Mouse (Mus musculus) C2C12 (cell line): ENCODE data around the gene Cptp. TPM values are rescaled to one million over a fixed set of nuclear protein-coding genes. Genes with fewer than 3 reads are reported as not detected.
A peak's percentile ranks its signal among the peaks of the same experiment; 100 is the strongest.

Experiments
- H3K27me3 ChIP-seq: one replicate; pipeline ENCODE4 v1.6.1; 2011; ENCODE audit not compliant: control insufficient read depth, insufficient read depth, insufficient read length
- H3K36me3 ChIP-seq: one replicate; pipeline ENCODE4 v1.6.1; 2011; ENCODE audit not compliant: control insufficient read depth, insufficient read depth
- H3K4me3 ChIP-seq: one replicate; pipeline ENCODE4 v1.5.1; 2011; ENCODE audit warnings: mild to moderate bottlenecking, control low read depth; ENCODE audit not compliant: poor library complexity, insufficient read depth, severe bottlenecking
- H3K79me2 ChIP-seq: one replicate; pipeline ENCODE4 v1.6.1; 2011; ENCODE audit not compliant: control insufficient read depth, insufficient read depth
- H3K79me3 ChIP-seq: one replicate; pipeline ENCODE4 v1.6.1; 2011; ENCODE audit warnings: low read depth, control low read depth
- H3ac ChIP-seq: one replicate; pipeline ENCODE3; 2011; ENCODE audit warnings: low read depth; ENCODE audit not compliant: control insufficient read depth, insufficient read length
- CEBPB ChIP-seq: IDR thresholded peaks from one replicate; pipeline ENCODE4 v1.6.1; 2011; ENCODE audit warnings: low read depth, mild to moderate bottlenecking, control low read depth, moderate library complexity
- CTCF ChIP-seq: IDR thresholded peaks from one replicate; pipeline ENCODE4 v1.5.1; 2011; ENCODE audit not compliant: control insufficient read depth, insufficient read depth, insufficient read length
- FOSL1 ChIP-seq: IDR thresholded peaks from one replicate; pipeline ENCODE4 v1.8.0; 2011; ENCODE audit warnings: mild to moderate bottlenecking, low read length; ENCODE audit not compliant: poor library complexity, insufficient read depth, severe bottlenecking
- MAX ChIP-seq: IDR thresholded peaks from one replicate; pipeline ENCODE4 v1.6.1; 2011; ENCODE audit warnings: mild to moderate bottlenecking, control low read depth
- MYOD1 ChIP-seq: IDR thresholded peaks from one replicate; pipeline ENCODE4 v1.6.1; 2011; ENCODE audit warnings: low read depth; ENCODE audit not compliant: control insufficient read depth, insufficient read length
- MYOG ChIP-seq: IDR thresholded peaks from one replicate; pipeline ENCODE4 v1.6.1; 2011; ENCODE audit not compliant: control insufficient read depth, insufficient read length; ENCODE audit errors: extremely low read depth
- USF1 ChIP-seq: IDR thresholded peaks from one replicate; pipeline ENCODE4 v1.6.1; 2011; ENCODE audit warnings: low read depth, mild to moderate bottlenecking, control low read depth, moderate library complexity
- polyA plus RNA-seq: library from polyadenylated mRNA; unstranded; fragments of >200 nt; fragmentation: generic; extraction: Trizol; gene quantifications from one replicate; pipeline ENCODE4 v1.2.1, GENCODE M21; 2012; ENCODE audit warnings: missing spikeins

Cptp gene
- polyA plus RNA-seq, 1 experiment = 11.8 TPM

- H3K4me3 ChIP-seq = no peak overlapping the region
- TF ChIP-seq MAX (no peak), USF1 (no peak), MYOG (no peak), CEBPB (no peak)
Measured at GRCm38 (mm10) chr4:155833234-155833633, 36.0 kb downstream of the Cptp start.

DNA sequence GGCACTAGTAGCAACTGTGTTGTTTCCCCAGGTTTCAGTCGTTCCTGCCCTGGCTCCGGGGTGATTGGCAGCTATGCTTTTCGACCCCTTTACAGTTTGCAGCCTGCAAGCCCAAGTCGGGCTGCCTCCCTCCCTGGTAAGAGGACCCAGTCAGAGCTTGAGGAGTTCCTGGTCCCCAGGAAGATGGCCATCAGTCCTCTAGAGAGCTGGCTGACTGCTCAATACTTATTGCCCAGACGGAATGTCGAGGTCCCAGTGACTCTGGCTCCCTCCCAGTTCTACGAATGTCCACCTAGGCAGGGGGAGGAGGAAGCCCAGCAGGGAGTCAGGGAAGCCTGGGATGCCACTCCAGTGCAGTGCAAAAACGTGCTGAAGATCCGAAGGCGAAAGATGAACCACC is 36.9 kb downstream of the Cptp start:
- TF ChIP-seq MYOD1 = no peak
- no peak for TF ChIP-seq FOSL1
- TF ChIP-seq USF1 = no peak
- TF ChIP-seq CTCF = no peak
- TF ChIP-seq MAX = no peak
- TF ChIP-seq MYOG = no peak

More at GRCm38 (mm10) chr4:155833234-155833633, 36.0 kb downstream of the Cptp start:
- peaks cover 16% of the 10 kb centered on the region for H3K79me3 ChIP-seq
- no peak overlapping the region for H3ac ChIP-seq
- H3K79me2 ChIP-seq = peaks cover 19% of the 10 kb centered on the region
- H3K36me3 ChIP-seq = peaks cover 11% of the 10 kb centered on the region
- no peaks in the 10 kb centered on the region for H3K27me3 ChIP-seq

DNA sequence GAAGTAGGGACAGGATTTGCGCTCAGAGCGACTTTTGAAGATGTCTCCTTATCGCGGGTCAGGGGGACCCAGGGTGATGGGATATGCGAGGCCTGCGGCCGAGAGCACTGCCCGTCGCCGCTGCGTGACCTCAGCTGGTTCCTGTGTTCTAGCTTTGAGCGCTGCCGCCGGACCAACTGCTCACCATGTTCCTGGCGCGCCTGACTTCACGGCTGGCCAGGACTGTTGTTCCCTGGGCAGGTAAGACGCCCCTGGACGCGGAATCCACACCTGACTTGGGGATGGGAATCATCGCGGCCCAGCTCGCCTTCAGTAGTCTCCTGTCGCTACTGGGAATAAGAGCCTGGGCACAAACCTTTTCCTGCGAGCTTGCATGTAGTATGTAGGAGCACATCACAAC is 37.4 kb downstream of the Cptp start:
- H3K27me3 ChIP-seq = no peaks in the 10 kb centered on the region
- peaks cover 19% of the 10 kb centered on the region for H3K79me2 ChIP-seq
- H3K79me3 ChIP-seq = peaks cover 16% of the 10 kb centered on the region
- H3K4me3 ChIP-seq = peak overlapping the region; percentile 74
- peaks cover 24% of the 10 kb centered on the region for H3K36me3 ChIP-seq
- H3ac ChIP-seq = peak overlapping the region; percentile 93
- TF ChIP-seq CEBPB (no peak), USF1 (no peak), CTCF (no peak), MYOD1 (no peak), FOSL1 (no peak), MAX (no peak), MYOG (no peak)

More for the DNA sequence above, 36.9 kb downstream of the Cptp start:
- peak overlapping the region; percentile 74 for H3K4me3 ChIP-seq
- H3ac ChIP-seq = peak overlapping the region; percentile 93
- H3K36me3 ChIP-seq = peaks cover 19% of the 10 kb centered on the region
- H3K27me3 ChIP-seq = no peaks in the 10 kb centered on the region
- peaks cover 16% of the 10 kb centered on the region for H3K79me3 ChIP-seq
- peaks cover 19% of the 10 kb centered on the region for H3K79me2 ChIP-seq

DNA sequence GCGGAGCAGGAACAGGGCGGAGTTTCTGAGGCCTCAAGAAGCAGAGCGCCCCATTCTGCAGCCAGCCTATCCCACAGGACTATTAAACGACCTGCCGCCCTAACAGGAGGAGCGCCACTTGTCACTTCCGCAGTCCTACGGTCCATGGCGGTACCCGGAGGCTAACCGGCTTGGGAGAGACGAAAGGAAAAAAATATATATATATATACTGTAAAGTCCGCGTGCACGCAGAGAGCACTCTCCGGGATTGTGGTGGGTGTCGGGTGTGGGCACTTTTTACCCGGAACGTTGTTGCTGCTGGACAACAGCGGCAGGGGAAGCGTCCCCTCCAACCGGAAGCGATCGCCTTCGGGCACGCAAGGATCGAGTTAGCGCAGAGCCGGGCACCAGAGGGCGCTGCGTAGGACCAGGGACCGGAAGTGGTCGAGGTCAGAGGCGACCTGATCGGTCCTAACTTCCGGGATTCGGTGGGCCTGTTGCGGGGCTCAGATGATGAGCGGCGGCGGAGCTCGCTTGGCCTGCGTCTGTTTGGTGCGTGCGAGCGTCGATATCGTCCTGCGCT is 38.0 kb downstream of the Cptp start, which contains the start of gene Aurkaip1:
Gene Aurkaip1, plus strand, starts transcription at position 68 of the 562 bp plus-strand sequence.
- Histone ChIP-seq H3K36me3 (peaks cover 29% of the 10 kb centered on the region), H3K4me3 (peak within 1 kb of the TSS; percentile 74), H3K79me2 (peaks cover 19% of the 10 kb centered on the region), H3K27me3 (no peaks in the 10 kb centered on the region), H3ac (peak within 1 kb of the TSS; percentile 93), H3K79me3 (peaks cover 16% of the 10 kb centered on the region)
- TF ChIP-seq MAX = peak; percentile 37
- peak; percentile 94 for TF ChIP-seq CTCF
- no peak for TF ChIP-seq MYOD1

DNA sequence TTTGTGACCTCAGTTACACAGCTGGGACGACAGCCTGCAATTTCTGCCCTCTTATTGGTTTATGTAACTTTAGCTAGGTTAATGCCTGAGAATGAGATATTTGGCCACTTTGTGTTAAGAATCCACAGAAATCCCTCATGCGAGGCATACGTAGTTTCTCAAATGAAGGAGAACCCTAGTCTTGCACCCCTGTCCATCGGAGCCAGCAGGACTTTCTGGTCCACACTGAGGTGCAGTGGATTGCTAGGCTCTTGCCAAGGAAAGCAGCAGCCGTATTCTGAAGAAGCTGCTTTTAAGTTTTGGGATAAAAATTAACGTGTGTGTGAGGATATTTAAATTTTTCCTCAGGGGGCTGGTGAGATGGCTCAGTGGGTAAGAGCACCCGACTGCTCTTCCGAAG is 38.6 kb downstream of the Cptp start:
- H3K27me3 ChIP-seq = no peaks in the 10 kb centered on the region
- no peak for TF ChIP-seq MYOD1
- no peak overlapping the region for H3K4me3 ChIP-seq
- H3K36me3 ChIP-seq = peaks cover 36% of the 10 kb centered on the region
- peaks cover 16% of the 10 kb centered on the region for H3K79me3 ChIP-seq
- H3ac ChIP-seq = peak overlapping the region; percentile 66
- peaks cover 19% of the 10 kb centered on the region for H3K79me2 ChIP-seq

GRCm38 (mm10) chr4:155829866-155830265 is 39.4 kb downstream of the Cptp start:
- H3K79me2 ChIP-seq = peaks cover 19% of the 10 kb centered on the region
- H3K79me3 ChIP-seq = peaks cover 17% of the 10 kb centered on the region
- no peak overlapping the region for H3ac ChIP-seq
- H3K27me3 ChIP-seq = no peaks in the 10 kb centered on the region
- TF ChIP-seq CEBPB (no peak), USF1 (no peak), FOSL1 (no peak), MYOG (no peak), MAX (no peak), CTCF (no peak), MYOD1 (no peak)
- no peak overlapping the region for H3K4me3 ChIP-seq
- peaks cover 43% of the 10 kb centered on the region for H3K36me3 ChIP-seq

GRCm38 (mm10) chr4:155823443-155823842 is 45.8 kb downstream of the Cptp start:
- peaks cover 93% of the 10 kb centered on the region for H3K36me3 ChIP-seq

More at GRCm38 (mm10) chr4:155823443-155823842, 45.8 kb downstream of the Cptp start:
- Histone ChIP-seq H3ac (no peak overlapping the region), H3K27me3 (no peaks in the 10 kb centered on the region), H3K79me3 (peaks cover 36% of the 10 kb centered on the region), H3K4me3 (no peak overlapping the region), H3K79me2 (peaks cover 64% of the 10 kb centered on the region)
- no peak for TF ChIP-seq MAX
- no peak for TF ChIP-seq CEBPB
- no peak for TF ChIP-seq MYOG
